Mouse (Mus musculus): ENCODE measurements at regions not wholly inside any gene's neighbourhood (a gene's known extent, or its start where the extent isn't known, plus 50 kb on each side); places are given as distances from the start of the nearest gene placed in this dataset.

- no peak for DNase-seq
Observed at GRCm38 (mm10) chr7:138626061-138626460, 219.8 kb upstream of the Ppp2r2d start.

GRCm38 (mm10) chr7:138620896-138621655 lies 223.5 kb upstream of the Tcerg1l start:
- DNase-seq: no peak

DNA sequence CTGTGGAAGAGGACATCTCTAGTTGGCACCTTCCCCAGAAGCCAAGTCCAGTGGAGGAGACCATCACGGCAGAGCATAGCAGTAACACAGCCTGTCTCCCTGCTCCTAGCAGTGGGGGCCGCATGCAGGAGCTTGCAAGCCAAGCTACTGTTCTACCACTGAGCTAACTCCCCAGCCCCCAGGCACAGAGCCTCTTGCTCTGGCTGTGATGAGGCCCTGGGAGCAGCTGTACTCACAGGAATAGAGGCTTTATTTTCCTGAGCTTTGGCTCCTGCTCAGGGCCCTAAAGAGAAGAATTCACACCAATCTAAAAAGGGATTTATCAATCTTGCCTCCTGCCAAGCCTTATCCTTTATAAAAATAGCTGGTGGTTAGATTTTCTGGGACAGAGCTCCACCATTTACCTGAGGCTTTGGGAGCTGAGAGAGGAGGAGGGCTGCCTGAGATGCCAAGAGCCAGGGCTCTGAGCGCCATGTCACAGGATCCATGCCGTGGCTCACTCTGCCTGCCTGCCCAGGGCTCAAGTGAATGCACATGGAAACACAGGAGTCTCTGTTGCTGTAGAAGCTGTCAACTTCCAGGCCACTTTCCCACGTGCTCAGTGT lies 222.7 kb upstream of the Tcerg1l start:
- DNase-seq: no peak

- DNase-seq: no peak
Observed at GRCm38 (mm10) chr7:138616468-138616867, 218.9 kb upstream of the Tcerg1l start.

DNA sequence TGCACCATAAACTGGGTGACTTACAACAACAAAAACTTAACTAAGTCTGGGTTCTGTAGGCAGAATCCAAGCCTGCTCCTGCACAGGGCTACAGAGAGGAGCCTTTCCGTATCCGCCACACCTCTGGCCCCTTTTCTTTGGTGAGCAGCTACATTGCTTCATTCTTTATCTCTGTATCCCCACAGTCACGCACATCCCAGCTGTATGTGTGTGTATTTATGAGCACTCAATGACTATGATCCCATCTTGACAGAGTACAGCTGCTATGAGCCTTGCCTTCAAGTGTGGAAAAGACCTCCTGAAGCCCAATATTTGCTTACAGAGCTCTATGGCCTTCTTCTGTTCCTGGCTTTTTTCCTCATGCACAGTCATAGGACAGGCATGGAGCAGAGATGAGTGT lies 212.1 kb upstream of the Tcerg1l start:
- DNase-seq: no peak

DNA sequence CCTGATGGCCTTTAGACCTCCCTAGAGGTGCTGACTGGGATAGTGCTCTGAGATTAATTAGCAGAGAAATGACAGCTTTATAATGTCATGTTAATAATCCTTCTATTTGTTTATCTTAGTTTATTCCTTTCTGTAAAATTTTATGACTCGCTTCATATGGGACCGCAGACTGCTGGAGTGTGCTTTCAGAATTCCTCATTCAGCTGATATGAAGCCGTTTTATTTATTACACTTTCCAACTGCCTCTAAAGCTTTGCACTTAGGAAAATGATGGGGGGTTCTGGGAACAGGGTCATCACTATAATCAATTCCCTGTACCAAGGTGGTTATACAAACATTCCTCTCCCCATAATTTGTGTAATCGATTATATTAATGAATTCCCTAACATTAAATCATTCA lies 211.6 kb upstream of the Tcerg1l start:
- DNase-seq: no peak

- no peak for DNase-seq
Observed at GRCm38 (mm10) chr7:138606363-138606964, 208.9 kb upstream of the Tcerg1l start.

- DNase-seq: no peak
Observed at GRCm38 (mm10) chr7:138605923-138606322, 208.4 kb upstream of the Tcerg1l start.

DNA sequence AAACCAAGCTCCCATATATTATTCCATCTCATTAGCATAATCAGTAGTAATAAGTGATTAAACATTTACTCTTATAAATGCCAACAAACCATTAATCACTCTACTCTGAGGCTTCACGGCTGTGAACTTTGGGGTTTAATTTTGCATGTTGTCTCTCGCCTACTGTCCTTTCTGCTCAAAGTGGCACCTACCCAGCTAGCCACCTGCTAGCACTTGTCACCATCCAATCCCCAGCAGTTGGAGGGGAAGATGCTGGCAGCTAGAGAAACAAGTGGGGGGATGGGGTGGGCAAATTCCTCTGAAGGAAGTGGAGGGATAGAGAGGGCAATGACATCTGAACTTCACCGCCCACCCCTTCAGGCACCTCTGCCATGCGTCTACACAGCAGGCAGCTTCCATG lies 204.2 kb upstream of the Tcerg1l start:
- no peak for DNase-seq

DNA sequence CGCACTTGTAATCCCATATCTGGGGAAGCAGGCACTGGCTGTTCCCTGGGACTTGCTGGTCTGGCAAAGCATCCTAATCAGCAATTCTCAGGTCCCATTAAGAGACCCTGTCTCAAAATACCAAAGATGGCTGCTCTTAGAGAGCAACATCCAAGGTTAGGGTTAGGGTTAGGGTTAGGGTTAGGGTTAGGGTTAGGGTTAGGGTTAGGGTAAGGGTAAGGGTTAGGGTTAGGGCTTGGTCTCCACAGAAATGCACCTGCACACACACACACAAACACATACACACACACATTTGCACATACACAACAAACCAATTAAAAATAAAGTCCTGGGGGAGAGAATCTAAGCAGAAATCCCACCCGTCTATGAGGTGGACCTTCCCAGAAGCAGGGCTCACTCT lies 195.8 kb upstream of the Tcerg1l start:
- DNase-seq: no peak

GRCm38 (mm10) chr7:138567352-138567751 lies 169.8 kb upstream of the Tcerg1l start:
- no peak for DNase-seq

DNA sequence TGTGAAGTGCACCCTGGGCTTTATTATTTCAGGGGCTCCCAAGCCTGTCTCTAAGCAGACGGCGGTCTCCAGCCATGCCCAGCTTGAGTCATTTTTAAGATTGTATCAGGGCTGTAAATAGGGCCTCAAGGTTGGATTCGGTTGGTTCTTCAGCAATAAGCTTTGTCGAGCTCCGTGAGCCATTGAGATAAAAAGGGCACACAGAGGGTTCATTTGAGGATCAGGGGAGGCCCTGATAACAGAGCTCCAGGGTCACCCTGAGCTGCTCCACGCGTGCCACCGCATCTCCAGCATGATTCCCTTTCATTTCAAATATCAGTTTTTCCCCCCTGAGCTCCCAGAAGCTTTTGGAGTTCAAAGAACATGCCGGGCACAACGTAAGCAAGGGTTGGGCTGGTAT lies 154.1 kb upstream of the Tcerg1l start:
- no peak for DNase-seq

DNA sequence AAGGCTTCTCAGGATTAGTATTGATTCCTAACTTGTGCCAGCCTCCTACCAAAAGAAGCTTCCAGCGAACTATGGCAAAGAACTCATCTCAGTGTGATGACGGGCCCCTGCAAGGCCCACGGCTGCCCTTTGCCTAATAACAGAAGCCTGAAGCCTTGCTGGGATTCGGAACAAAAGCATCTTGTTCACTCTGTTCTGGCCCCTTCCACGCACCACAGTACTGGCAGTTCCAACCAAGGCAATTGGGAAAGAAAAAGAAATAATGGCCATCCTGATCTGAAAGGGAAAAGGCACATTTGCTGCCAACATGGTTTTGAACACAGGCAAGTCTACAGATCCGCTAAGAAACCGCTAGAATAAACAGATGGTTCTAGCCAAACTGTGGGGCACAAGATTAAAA lies 150.4 kb upstream of the Tcerg1l start:
- DNase-seq: no peak

GRCm38 (mm10) chr7:138538048-138538831 lies 140.7 kb upstream of the Tcerg1l start:
- DNase-seq: peak; percentile 52 to 72

- no peak for DNase-seq
Observed at GRCm38 (mm10) chr7:138526143-138526542, 128.6 kb upstream of the Tcerg1l start.

GRCm38 (mm10) chr7:138524936-138525335 lies 127.4 kb upstream of the Tcerg1l start:
- peak; percentile 32 to 54 for DNase-seq

DNA sequence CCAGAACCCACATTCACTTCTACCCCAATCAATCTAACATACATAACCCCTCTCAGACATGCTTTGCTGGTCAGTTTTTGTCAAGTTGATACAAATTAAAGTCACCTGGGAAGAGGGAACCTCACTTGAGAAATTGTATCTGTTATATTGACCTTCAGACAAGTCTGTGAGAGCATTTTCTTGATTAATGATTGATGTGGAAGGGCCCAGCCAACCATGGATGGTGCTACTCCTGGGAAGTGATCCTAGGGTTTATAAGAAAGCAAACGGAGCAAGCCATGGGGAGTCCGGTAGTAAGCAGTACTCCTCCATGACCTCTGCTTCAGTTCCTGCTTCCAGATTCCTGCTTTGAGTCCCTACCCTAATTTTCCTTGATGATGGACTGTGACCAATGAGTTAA lies 116.6 kb upstream of the Tcerg1l start:
- DNase-seq: peak; percentile 18 to 48

- peak in 1 of 2 experiments; percentile 6 for DNase-seq
Observed at GRCm38 (mm10) chr7:138505205-138505604, 107.7 kb upstream of the Tcerg1l start.

GRCm38 (mm10) chr7:138503986-138504385 lies 106.5 kb upstream of the Tcerg1l start:
- DNase-seq: peak in 1 of 2 experiments; percentile 5

GRCm38 (mm10) chr7:138503016-138503415 lies 105.5 kb upstream of the Tcerg1l start:
- DNase-seq: no peak

DNA sequence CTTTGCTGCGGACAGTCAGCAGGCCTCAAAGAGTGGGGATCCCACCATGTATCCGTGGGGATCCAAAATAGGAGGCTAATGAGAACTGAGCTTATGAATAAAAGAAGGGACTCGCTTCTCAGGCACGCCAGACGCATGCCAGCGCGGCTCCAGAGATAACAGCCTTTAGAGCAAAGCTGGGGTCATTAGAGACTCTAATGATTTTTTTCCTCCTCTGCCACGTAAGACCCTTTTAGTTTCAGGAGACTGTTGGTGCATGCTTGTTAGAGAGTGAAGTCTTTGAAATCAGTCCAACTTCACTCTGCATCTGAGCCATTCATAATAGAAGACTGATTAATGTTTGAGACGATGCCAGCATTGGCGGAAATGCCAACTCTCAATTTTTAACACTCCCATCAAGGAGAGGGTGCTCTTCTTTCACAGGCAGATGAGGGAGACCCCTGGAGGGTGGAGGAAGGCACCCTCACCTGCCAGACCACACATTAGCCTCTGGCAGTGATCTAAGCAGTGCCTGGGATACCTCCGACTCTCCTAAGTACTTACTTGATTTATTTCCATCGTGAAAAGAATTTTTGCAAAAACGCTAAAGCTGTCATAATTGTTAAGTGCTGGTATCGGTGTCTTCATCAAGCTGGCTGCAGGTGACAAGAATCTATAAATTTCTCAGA lies 104.0 kb upstream of the Tcerg1l start:
- no peak for DNase-seq

DNA sequence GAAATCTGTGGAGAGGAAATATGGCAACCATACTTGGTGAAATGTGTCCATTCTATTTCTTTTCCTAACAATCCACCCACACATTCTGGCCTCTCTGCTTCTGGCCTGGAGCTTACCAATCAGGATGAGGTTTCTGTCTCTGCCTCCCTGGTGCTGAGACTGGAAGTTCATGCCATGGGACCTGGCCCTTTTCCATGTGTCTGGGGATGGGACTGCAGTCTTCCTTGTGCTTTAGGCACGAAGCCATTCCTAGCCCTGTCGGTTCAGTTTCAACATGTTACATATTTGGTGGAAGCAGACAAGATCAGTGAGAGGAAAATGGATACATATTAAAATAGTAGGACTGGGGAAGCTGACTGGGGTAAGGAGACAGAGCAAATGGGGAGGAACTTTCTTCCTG lies 100.2 kb upstream of the Tcerg1l start:
- no peak for DNase-seq

- peak in 1 of 2 experiments; percentile 65 for DNase-seq
Observed at GRCm38 (mm10) chr7:138497202-138497601, 99.7 kb upstream of the Tcerg1l start.

All from kidney, postnatal 36 days (tissue).